Mouse (Mus musculus) adrenal gland, postnatal 4 days (tissue): ENCODE measurements around the gene Csn1s1. TPM values are rescaled to one million over a fixed set of nuclear protein-coding genes. Genes with fewer than 3 reads are reported as not detected.

Experiments used
- DNase-seq, 2 experiments: peaks; one replicate each; pipeline ENCODE4 v3.0.0; 2021 to 2022; ENCODE audit warnings: low spot score in 2 of 2, mixed read lengths in 2 of 2
- long read RNA-seq, 2 experiments: library from polyadenylated mRNA; stranded (forward); transcript quantifications; one replicate each; pipeline ENCODE4 v2.0.0; 2021
- total RNA-seq, 2 experiments: library from RNA; stranded (reverse); gene quantifications; 2 replicates each; pipeline ENCODE4 v1.2.3; 2021

Csn1s1 gene
- total RNA-seq, result not detected
- long read RNA-seq, experiment 1, result 0 reads
- long read RNA-seq, experiment 2, result 0 reads

DNA sequence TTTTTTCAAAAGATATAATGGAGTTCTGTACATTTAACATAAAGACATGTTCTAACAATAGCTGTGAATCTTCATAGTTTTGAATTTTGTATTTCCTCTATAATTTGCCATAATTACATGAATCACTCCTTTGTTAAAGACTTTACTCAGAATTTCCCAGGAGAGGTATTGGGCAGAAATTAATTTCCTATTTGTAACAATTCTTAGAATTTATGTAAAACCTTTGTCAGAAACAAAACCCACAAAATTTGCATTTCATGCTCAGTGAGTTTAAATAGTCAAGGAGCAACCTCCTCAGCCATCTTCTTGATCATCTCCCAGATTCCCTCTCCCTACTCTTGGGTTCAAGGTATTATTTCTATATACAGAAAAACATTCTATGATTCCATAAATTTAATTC lies at the start of gene Csn1s1:
Csn1s1 (plus strand) TSS at position 301 of the 400 bp plus-strand sequence.
- no peak for DNase-seq

DNA sequence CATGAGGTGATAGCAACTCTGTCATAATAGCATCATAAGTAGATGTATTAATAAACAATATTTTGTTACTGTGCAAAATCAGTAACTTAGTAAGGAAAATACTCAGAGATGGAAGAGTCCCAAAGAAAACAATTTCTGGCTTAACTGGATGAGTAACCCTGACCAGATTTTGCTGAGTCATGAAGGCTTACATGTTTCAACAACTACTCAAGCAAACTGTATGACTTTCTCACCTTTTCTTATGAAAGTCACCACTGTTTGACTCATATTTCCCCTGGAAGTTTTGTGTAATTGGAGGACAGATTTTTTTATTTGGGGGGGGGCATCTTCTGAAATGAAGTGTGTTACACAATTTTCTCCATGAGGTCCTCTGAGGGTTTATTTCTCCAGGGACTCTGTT lies 43.3 kb upstream of the Csn1s1 start:
- no peak for DNase-seq

DNA sequence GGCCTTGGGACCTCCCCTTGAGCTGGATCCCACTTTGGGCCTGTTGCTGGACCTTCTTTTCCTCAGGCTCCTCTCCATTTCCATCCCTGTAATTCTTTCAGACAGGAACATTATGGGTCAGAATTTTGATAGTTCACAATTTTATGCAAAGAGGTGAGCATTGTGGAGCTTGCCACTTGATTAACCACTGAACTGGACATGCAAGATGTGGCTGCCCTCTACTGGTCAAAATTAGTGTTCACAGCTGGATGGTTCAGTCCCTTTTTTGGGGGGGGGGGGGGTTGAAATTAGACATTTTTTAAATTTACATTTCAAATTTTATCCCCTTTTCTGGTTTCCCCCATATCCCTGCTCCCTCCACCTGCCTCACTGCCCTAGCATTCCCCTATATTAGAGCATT lies 23.2 kb upstream of the Csn1s1 start:
- no peak for DNase-seq

DNA sequence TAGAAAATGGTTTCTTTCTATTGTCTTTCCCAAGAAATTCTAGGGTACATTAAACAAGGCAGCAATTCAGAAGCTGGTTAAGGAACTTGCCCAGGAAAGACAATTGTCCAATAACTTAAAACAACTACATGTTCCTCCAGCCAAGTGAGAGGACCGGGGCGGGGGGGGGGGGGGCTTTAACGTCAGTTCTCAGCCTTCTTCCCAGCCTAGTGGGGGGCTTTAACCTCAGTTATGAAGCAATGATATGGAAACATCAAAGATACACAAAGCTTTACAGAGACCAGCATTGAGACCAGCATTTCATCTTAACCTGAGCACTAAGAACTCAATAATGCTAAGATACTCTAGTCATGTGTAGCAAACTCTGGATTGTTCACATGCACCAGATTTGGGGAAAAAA lies 33.5 kb downstream of the Csn1s1 start, which contains the start of gene Csn2:
Csn2 (minus strand) TSS at position 101 of the 400 bp plus-strand sequence.
- no peak for DNase-seq

DNA sequence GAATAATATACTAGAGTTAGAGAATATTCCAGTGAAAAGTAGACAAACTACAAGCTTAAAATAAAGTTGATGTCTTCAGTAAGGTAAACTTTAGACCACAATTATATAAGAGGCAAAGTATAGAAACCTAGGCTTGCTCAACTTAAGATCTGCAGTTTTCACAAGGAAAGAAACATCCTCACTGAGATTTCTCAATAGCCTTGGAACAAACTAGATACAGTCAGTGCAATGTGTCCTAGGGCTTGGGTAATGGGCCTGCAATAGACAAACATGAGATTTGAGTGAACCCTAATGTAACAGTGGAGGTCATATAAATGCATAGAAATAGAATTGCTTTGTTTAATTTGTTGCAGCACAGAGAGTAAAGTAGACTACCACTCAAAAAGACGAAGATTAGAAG lies 39.9 kb downstream of the Csn1s1 start:
- DNase-seq, result no peak

Other genes starting within 250 kb of the Csn1s1 start
- gene Ugt2b38, start 242.0 kb upstream of the Csn1s1 start, total RNA-seq, result under 1 TPM; 0.25 to 0.42 TPM
- not detected for gene Ugt2a2, start 183.9 kb upstream of the Csn1s1 start, total RNA-seq
- gene Gm43638, start 179.4 kb upstream of the Csn1s1 start, total RNA-seq, result not detected
- gene Ugt2a1, start 175.3 kb upstream of the Csn1s1 start, total RNA-seq, result not detected
- under 1 TPM; 0.56 to 0.99 TPM for gene Sult1b1, start 128.0 kb upstream of the Csn1s1 start, total RNA-seq
- gene Sult1d1, start 97.2 kb upstream of the Csn1s1 start, total RNA-seq, result 10 to 100 TPM in 1 of 2 experiments, 1 to 10 TPM in 1; 4.1 to 13.1 TPM
- gene Sult1e1, start 74.6 kb upstream of the Csn1s1 start, total RNA-seq, result under 1 TPM; 0.31 to 0.59 TPM
- gene Csn2, start 33.4 kb downstream of the Csn1s1 start, total RNA-seq, result not detected
- not detected for gene Csn1s2a, start 108.4 kb downstream of the Csn1s1 start, total RNA-seq
- not detected for gene Csn1s2b, start 141.9 kb downstream of the Csn1s1 start, total RNA-seq
- gene Prr27, start 159.5 kb downstream of the Csn1s1 start, total RNA-seq, result not detected
- gene Odam, start 218.8 kb downstream of the Csn1s1 start, total RNA-seq, result not detected